Mouse (Mus musculus) ES-Bruce4 (cell line): Measurements from ENCODE around the gene Ly9. TPM values are rescaled to one million over a fixed set of nuclear protein-coding genes. Genes with fewer than 3 reads are reported as not detected.

Experiments
- H3K27ac ChIP-seq: 2 replicates; pipeline ENCODE4 v1.5.1; 2012; ENCODE audit warnings: low read length, inconsistent platforms; ENCODE audit not compliant: insufficient read depth
- H3K27me3 ChIP-seq: 2 replicates; pipeline ENCODE4 v1.6.1; 2012; ENCODE audit warnings: mild to moderate bottlenecking, low read length, inconsistent platforms; ENCODE audit not compliant: control insufficient read depth, poor library complexity, insufficient read depth, severe bottlenecking
- H3K36me3 ChIP-seq: 2 replicates; pipeline ENCODE4 v1.6.1; 2012; ENCODE audit warnings: inconsistent platforms, mild to moderate bottlenecking, low read length, moderate library complexity; ENCODE audit not compliant: control insufficient read depth, poor library complexity, insufficient read depth, severe bottlenecking
- H3K4me1 ChIP-seq: one replicate; pipeline ENCODE4 v1.8.1; 2011; ENCODE audit warnings: low read length; ENCODE audit not compliant: control insufficient read depth, insufficient read depth
- H3K4me3 ChIP-seq: 2 replicates; pipeline ENCODE4 v1.5.1; 2011; ENCODE audit warnings: low read depth, mild to moderate bottlenecking, low read length
- H3K9ac ChIP-seq: 2 replicates; pipeline ENCODE4 v1.6.1; 2012; ENCODE audit warnings: low read depth, mild to moderate bottlenecking, inconsistent platforms; ENCODE audit not compliant: poor library complexity, severe bottlenecking
- H3K9me3 ChIP-seq: replicated peaks from 2 replicates; pipeline ENCODE4 v1.6.1; 2012; ENCODE audit warnings: mild to moderate bottlenecking, low read length, inconsistent platforms; ENCODE audit not compliant: control insufficient read depth, poor library complexity, insufficient read depth, severe bottlenecking
- CTCF ChIP-seq: IDR thresholded peaks from one replicate; pipeline ENCODE4 v1.8.1; 2011; ENCODE audit warnings: low read depth, low read length
- EP300 ChIP-seq: IDR thresholded peaks from 2 replicates; pipeline ENCODE4 v1.6.1; 2011; ENCODE audit warnings: low read depth, low read length; ENCODE audit not compliant: insufficient read depth
- POLR2A ChIP-seq: IDR thresholded peaks from one replicate; pipeline ENCODE4 v1.8.1; 2011; ENCODE audit warnings: low read length; ENCODE audit not compliant: insufficient read depth
- polyA plus RNA-seq: library from polyadenylated mRNA; stranded (reverse); fragments of >200 nt; gene quantifications from 2 replicates; pipeline ENCODE4 v1.2.4, GENCODE M21; 2011; ENCODE audit warnings: low read depth; ENCODE audit not compliant: missing spikeins, insufficient read depth, insufficient read length

The Ly9 gene
- polyA plus RNA-seq, 1 experiment = not detected

DNA sequence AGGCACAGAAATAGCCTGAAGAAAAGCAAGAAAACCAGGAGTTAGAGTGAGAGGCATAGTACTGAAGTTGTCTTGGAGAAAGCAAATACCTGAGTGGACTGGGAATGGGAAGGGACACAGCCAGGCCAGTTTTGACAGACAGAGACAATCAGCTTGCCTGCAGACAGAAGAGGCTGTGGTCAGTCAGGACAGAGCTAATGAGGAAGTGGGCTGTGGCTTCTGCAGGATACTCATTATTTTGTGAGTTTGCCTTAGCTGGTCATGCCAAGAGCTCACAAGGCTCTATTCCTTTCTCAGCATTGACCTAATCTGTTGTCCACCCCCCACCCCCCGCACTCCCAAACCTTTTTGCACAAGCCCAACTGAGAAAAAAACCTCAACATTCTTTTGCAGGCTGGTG is 46.0 kb downstream of the Ly9 start:
- TF ChIP-seq EP300 = no peak
- TF ChIP-seq CTCF = no peak
- no peak for TF ChIP-seq POLR2A
- no peaks in the 10 kb centered on the region for H3K9me3 ChIP-seq
- H3K4me1 ChIP-seq = no peaks in the 10 kb centered on the region
- H3K27ac ChIP-seq = no peak overlapping the region
- H3K9ac ChIP-seq = no peak overlapping the region
- H3K36me3 ChIP-seq = no peaks in the 10 kb centered on the region
- no peaks in the 10 kb centered on the region for H3K27me3 ChIP-seq
- H3K4me3 ChIP-seq = no peak overlapping the region

DNA sequence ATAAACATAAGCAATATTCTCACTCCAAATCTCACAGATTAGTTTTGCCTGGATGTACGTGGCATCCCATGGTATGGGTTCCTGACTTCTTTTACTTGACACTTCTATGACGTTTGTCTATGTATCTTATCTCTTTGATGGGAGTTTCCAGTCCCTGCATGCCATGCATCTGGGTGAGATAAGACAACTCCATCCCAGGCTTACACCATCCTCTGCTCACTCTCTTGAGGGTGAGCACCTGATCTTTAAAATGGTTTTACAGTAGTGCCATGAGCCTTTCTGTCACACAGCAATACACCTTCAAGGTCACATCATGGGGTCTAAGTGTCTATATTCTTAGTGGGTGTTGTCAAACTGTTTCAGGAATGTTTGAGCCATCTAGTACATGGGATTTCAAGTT is 46.9 kb downstream of the Ly9 start:
- Histone ChIP-seq H3K4me3 (no peak overlapping the region), H3K27me3 (no peaks in the 10 kb centered on the region), H3K9ac (no peak overlapping the region), H3K36me3 (no peaks in the 10 kb centered on the region), H3K9me3 (no peaks in the 10 kb centered on the region), H3K4me1 (no peaks in the 10 kb centered on the region), H3K27ac (no peak overlapping the region)
- TF ChIP-seq EP300 = no peak
- no peak for TF ChIP-seq CTCF
- no peak for TF ChIP-seq POLR2A

DNA sequence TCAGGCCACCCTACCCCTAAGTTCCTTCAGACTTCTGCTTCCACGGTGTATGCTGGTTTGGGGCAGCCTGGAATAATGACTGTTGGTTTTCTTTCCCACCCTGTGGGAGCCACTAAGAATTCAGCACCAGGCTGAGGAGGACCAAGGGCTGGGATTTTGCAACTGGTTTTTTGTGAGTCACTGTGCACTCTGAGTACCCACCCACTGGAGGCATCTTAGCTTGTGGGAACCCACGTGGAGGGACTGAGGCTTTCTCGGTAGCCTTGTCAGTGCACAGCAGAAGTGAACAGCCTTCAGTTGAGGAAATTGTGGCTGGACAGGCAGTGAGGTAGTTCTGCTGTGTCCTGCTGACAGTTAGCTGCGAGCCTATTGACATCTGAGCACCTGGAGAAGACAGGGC is 48.3 kb downstream of the Ly9 start, which contains the start of gene Cd244a:
TSS of gene Cd244a (plus strand) at position 296 of the 400 bp plus-strand sequence.
- H3K27ac ChIP-seq = no peak within 1 kb of the TSS
- no peak for TF ChIP-seq CTCF
- no peak within 1 kb of the TSS for H3K4me3 ChIP-seq
- H3K36me3 ChIP-seq = no peaks in the 10 kb centered on the region
- H3K9me3 ChIP-seq = no peaks in the 10 kb centered on the region
- no peaks in the 10 kb centered on the region for H3K27me3 ChIP-seq
- no peak within 1 kb of the TSS for H3K9ac ChIP-seq
- H3K4me1 ChIP-seq = no peaks in the 10 kb centered on the region

DNA sequence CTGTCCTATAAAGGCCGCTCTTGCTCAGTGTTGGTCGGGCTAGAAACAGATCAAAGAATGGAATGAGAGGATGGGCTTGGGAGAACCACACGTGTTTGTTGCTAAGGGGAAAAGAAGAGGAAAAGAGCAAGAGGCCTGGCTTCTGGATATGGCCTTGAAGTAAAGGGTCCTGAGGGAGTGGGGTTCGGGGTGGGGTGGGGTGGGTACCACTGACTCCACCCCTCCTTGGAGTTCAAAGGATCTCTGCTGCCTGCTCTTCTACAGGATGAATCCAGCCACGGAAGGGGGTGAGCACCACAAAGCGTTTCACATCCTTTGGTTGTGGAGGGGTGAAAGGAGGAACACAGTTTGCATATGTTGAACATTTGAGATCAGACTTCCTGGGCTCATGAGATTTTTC is 48.8 kb downstream of the Ly9 start:
- Histone ChIP-seq H3K9ac (no peak overlapping the region), H3K27me3 (no peaks in the 10 kb centered on the region), H3K9me3 (no peaks in the 10 kb centered on the region), H3K4me1 (no peaks in the 10 kb centered on the region), H3K27ac (no peak overlapping the region), H3K36me3 (no peaks in the 10 kb centered on the region), H3K4me3 (no peak overlapping the region)
- no peak for TF ChIP-seq EP300
- no peak for TF ChIP-seq POLR2A
- TF ChIP-seq CTCF = no peak

DNA sequence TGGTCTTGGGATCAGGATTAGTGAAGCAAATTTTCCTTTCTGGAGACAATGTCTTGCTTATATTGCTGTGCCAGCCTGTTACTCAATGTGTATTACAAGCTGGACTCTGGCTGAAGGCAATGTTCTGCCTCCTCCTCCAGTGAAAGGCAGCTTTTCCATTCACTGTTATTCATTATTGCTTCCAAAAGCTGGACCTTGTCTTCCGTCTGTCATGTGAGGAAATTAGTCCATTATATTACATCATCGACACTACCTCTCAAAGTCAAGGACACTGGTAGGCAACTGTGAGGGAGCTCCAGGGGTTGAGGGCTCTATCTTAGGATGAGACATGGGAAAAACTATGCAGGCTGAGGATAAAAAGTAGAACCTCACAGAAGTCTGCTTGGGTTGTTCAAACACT is 50.8 kb downstream of the Ly9 start:
- H3K4me1 ChIP-seq = no peaks in the 10 kb centered on the region
- no peaks in the 10 kb centered on the region for H3K27me3 ChIP-seq
- no peak overlapping the region for H3K4me3 ChIP-seq
- no peak overlapping the region for H3K9ac ChIP-seq
- no peak overlapping the region for H3K27ac ChIP-seq
- TF ChIP-seq POLR2A (no peak), EP300 (no peak), CTCF (no peak)
- no peaks in the 10 kb centered on the region for H3K36me3 ChIP-seq
- H3K9me3 ChIP-seq = no peaks in the 10 kb centered on the region

DNA sequence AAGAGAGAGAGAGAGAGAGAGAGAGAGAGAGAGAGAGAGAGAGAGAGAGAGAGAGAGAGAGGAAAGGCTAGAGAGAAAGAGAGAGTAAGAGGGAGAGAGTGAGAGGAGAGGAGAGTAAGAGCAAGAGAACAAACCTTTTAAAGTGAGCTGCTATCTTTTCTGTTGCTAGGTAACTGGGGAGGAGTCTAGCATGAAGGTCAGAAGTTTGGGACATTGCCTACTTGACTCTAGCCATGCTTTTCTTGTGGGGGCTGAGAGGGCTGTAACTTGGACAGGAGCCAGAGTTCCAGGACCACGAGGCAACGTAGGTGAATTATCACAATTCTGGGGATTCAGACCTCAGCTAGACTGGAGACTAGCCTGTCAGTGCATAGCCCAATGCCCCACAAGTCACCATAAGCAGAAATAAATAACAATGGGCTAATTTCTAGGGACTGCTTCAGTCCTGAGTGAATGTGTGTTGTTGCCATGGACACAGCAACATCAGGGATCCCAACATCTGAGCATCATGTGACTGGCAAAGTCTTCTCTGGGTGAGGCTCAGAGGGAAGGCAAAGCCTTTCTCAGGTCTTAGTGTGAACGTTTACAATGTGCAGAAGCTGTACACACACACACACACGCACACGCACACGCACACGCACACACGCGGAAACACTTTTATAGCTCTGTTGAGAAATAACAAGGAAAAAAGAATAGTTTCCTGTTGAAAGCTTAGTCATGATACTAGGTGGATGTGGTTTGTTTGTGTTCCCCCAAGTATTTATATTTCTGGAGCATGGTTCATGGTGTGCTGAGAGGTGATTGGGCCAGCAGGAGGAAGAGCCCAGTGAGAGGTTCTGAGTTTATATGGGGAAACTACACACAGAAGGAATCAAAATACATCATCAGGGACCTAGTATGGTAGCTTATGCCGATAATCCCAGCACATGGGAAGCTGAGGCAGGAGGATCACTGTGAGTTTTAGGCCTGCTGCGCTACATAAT is 53.6 kb downstream of the Ly9 start:
- Histone ChIP-seq H3K9ac (no peak overlapping the region), H3K4me1 (no peaks in the 10 kb centered on the region), H3K27ac (no peak overlapping the region), H3K27me3 (no peaks in the 10 kb centered on the region), H3K36me3 (no peaks in the 10 kb centered on the region), H3K9me3 (peaks cover 6% of the 10 kb centered on the region), H3K4me3 (no peak overlapping the region)
- TF ChIP-seq POLR2A (no peak), CTCF (no peak), EP300 (no peak)
